Mouse (Mus musculus) telencephalon, adult 2 months (tissue): ENCODE measurements around the gene Mtmr3.

Source experiments
- DNase-seq: peaks from one replicate; pipeline ENCODE4 v3.0.0-alpha.2; 2011; ENCODE audit warnings: low read depth, low spot score

Mtmr3 gene

DNA sequence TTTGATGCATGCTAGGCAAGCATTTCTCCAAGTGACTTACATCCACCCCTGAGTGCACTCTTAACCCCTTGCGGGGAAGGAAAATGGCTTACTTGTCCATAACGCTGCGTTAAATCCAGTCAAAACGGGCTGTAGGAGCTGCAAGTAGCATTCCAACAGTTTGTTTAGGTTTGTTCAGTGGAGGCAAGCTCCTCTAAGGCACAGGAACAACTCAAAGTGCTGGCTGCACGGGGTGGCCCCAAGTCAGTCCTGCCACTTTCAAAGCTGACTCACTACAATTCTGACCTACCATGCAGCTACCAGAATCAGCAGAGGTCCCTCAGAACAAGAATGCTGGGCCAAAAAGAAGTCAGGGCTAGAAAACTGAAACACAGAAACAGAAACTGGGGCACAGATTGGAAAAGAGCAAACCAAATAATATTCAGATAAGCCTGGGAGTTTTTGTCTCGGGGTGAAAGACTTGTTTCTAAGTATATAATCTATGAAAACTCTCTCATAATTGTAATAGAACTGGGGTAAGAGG is 72.5 kb downstream of the Mtmr3 start:
- no peak for DNase-seq

DNA sequence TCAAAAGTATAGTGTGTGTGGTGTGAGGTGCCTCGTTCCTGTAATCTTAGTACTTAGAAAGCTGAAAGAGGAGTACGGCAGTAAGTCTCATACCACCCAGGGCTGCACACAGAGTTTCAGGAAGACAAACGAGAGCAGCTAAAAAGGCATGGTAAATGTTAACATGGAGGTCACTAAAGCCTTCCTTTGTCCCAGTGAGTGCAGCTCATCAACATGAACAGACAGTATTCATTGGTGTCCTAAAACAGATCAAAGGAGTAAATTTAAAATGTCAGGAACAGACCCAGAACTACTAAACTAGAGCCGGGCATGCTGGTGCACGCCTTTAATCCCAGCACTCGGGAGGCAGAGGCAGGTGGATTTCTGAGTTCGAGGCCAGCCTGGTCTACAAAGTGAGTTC is 75.7 kb downstream of the Mtmr3 start:
- DNase-seq: no peak

DNA sequence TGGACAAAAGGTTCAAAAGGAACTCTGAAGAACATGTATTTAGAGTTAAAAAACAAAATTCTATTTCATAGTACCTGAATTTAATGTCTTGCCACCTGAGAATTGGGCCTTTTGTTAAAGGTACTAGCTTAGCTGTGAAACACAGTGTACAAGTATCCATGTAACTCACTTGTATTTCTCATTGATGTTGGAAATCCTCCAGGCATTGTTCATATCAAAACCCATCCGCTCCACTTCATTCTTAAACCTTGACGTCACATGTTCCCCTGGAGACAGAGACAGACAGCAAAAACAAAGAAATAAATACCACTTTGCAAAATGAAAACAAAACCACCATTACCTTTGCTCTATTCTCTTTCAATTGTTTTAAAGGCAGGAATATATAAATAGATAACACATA is 87.2 kb downstream of the Mtmr3 start:
- DNase-seq: no peak

DNA sequence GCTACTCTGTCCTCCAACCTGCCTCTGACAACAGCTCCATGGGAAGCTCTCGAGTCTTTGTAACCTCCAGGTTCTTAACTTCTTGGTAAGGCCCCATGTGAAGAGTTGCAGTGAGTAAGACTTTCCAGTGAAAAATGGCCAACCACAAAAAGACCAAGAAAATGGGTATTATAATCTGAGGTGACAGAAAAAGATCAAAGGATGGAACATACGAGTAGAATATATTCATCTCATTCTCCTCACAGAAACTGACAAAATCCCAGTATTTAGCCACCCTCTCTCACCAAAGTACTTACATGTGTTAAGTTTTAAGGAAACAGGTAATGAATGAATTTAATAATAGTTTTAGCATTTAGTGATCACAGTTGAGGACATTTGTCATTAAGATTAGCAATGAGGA is 88.2 kb downstream of the Mtmr3 start:
- no peak for DNase-seq

DNA sequence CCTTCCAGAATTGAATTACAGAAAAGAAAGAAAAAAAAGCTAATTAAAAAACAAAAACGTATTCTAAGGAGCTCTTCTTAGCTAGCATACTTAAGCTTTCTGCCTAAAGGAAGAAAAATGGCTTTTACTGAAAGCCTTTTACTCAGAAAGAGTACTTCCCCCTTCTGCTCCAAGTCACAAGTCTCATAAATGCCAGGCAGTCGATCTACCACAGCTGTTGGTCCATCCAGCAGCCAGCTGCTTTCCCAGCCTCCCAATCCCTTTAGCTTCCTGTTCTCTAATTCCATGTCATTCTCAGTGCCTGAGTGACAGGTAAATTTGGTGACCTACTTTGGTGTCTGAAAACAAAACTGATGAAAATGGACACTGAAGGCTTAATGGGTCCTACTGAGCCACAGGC is 92.5 kb downstream of the Mtmr3 start:
- no peak for DNase-seq

DNA sequence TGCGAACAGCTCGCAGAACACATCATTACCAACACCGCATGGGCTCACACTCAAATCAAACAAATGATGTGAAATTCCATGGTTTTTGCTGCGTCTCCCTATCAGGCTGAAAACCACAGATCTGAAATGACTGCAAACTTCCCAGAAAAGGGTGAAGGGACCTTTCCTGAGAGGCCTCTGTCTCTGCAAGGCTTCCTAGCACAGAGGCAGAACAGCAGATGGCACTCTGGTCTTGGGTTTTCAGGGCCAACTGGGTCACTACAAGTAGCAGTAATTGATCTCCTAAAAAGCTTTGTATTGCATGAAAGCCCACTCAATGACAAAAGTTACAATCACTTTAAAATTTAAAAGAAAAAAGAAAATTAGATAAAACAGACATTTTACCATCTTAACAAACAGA is 93.8 kb downstream of the Mtmr3 start:
- no peak for DNase-seq

DNA sequence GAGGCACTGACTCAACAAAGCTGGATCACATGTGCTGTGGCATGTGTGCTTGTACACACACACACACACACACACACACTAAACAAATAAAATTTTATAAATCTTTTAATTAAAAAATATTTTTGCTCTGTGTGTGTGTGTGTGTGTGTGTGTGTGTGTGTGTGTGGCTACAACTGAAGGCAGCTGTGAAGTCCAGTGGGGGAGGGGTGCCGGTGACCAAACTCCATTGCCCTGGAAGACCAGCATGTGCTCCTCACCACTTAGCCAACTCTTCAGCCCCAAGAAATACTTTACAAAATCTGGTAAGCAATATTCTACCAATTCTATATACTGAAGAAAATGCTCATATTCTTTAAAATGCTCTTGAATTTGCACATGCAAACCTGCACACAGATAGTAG is 94.4 kb downstream of the Mtmr3 start:
- DNase-seq: no peak

DNA sequence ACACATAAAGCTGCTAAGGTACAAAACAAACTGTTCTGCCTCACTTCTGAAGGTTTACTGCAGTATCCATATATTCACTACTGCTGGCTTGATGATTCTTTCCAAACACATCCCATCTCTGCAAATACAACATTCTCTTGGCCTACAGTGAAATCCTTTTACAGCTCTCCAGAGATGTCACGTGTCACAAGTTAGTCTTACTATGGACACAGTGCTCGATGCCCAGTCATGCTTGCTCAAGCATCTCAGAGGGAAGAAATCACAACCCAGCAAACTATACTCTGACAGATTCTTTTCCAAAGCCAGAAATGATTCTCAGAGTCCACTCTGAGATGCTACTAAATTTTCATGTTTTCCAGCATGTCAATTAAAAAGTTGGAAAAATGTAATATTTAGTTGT is 95.2 kb downstream of the Mtmr3 start:
- no peak for DNase-seq

DNA sequence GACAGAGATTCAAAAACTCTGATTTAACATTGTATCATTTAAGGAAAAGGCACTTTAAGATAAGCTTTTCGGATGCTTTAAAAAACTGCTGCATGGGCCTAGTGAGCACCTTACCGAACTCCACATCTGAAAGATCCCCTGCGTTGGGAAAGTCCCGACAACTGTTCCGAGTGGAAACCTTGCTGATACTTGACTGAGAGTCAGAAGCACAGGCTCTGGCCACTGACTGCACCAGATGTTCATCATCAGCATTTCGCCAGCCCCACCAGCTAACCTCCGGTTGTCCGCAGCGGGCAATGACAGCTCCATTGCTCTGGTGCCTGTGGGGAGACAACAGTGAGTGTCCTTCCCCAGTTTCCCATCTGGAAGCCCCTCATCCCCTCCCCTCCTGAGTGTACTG is 95.9 kb downstream of the Mtmr3 start:
- no peak for DNase-seq

DNA sequence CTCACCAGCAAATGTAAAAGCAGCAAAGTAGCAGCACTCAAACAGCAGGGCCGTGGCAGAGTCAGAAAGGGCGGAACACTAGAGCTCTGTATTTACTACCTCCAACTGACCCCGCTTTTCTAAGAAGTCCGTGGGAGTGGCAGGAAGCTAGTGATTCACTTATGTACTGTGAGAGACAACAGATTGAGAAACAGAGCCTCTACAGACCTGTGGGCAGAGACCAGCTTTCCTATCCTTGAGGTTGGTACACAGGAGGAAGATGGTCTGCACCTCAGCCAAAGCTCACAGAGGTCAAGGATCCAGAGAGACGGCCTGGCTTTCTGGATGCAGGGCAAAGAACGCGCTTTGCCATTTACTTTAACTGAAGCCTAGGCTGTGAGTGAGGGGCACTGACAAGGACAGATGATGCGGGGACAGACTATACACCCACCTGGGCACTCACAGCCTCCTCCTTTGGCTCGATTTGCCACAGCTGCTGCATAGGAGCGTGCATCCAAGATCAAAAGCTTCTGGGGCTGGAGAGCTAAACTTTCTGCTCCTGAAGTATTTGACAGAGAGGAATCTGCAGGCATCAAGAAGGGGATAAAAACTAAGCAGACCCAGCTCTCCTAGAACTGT is 97.1 kb downstream of the Mtmr3 start:
- no peak for DNase-seq

DNA sequence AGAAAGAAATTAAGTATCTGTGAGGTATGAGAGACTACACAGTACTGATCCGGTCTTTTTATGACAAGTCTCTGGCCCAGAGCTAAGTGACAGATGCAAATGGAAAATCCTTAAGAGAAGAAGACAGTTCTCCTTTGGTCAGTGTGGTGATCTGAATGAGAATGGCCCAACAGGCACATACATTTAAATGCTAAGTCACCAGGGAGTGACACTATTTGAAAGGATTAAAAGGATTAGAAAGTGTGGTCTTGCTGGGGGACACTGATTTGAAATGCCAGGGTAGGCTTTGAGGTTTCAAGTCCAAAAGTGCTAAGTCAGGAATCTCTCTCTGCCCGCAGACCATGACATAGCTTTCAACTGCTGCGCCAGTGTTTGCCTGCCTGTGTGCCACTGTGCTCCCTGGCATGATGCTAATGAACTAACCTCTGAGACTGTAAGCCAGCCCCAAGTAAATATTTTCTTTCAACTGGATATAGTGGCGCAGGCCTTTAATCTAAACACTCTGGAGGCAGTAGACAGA is 99.6 kb downstream of the Mtmr3 start:
- DNase-seq: no peak

DNA sequence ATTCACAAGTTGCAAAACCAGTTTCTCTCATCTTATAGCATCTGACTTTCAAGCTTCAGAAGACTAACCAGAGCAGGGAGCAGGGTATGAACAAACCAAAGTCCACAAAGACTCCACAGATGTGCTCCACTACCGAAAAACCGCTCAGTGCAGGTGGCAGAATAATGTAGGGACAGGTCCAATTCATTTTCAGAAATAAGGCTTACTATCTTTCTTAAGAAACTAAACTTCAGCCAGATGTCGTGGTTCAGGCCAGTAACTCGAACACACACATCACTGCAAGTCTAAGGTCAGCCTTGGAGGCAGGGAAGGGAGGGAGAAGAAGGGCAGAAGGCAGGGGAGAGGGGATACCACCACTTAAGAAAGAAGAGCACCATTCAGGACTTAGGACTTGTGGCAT is 105.5 kb downstream of the Mtmr3 start:
- no peak for DNase-seq

DNA sequence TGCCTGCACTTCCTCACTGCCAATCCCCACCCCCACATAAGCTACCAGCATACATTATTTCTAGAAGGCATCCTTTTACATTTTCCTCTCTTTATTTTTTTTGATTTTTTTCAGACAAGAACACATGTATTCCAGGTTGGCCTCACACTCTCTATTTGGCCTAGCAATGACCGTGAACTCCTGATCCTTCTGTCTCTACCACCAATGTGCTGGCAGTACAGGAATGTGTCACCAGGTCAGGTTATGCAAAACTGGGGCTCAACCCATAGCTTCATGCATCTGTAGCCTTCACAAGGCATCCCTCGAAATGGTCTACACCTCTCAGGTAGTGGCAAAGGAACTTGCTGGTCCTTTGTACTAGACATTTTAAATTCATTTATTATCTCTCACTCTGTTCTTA is 105.9 kb downstream of the Mtmr3 start:
- DNase-seq: no peak

DNA sequence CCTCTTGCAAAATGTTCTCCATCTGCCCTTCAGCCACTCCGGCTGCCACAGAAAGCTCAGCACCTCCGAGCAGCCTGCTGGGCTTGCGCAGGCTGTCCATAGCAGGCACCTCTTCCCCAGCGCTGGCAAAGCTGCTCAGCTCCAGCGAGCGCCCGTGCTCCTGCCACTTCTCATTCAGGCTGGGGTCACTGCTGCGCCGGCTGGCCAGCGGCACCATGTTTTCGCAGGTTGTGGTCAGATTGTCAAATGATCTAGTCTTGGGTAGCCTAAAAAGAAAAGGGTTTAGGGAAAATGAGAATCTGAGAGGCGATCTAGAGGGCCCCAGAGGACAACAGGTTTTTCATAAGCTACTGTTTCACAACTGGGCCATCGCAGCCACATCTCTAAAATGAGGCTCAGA is 106.3 kb downstream of the Mtmr3 start:
- no peak for DNase-seq

DNA sequence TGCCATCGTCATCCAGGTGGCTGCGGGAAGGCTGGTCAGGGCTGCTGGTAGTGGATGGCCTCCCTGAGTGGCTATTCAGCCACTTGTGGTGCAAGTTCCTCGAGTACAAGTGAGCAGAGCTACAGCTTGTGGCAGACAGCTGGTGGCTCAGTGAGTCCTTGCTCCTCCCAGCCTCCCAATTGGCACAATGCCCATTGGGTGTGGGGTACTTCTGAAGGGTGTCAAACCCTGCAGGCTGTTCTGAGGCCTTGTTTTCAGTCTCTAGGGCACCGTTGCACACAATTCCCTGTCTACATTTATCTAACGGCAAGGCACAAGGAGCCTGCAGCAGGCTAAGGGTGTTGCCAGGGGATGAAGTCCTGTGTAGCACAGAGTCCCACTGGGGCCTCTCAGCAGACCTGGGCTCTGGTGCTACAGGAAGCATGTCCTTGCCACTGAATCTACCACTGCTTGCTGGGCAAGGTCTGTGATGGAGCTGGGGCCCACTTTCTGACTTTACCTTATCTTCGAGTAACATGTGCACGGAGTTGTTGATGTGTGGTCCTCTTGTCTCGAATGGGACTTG is 107.2 kb downstream of the Mtmr3 start:
- DNase-seq: no peak

DNA sequence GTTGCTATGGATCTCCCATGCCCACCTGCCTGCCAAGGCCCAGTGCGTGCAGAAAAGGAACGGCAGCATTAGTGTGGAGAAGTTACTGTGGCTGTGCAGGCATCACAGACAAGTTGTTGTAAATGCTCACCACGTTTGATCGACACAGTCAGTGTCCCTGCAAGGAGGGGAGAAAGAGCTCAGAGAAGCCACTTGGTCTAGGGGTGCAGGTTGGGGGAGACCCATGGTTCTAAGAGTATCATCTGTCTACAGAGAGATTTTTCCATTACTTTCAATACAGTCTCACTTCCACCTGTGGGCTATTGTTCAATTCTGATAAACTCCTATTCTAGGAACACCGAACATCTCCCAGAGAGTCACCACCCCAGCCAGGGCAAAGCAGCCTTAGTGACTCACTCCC is 110.1 kb downstream of the Mtmr3 start:
- no peak for DNase-seq

DNA sequence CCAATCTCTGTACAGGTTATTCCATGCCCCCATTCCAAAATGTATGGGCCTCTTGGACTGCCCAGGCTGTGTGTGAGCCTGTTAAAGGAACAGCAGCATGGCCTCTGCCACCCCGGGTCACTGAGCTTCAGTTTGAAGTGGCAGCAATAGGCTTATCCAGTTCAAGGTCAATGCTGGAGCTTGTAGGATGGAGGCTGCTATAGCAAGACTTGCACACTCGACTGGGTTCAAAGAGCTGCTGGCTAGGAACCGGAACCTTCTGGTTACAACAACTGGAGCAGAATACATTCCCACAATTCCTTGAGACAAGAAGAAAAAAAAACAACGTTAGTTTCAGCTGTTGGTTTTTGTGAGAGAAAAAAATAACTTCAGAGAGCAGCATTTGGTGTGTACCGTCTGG is 112.0 kb downstream of the Mtmr3 start:
- DNase-seq: no peak

DNA sequence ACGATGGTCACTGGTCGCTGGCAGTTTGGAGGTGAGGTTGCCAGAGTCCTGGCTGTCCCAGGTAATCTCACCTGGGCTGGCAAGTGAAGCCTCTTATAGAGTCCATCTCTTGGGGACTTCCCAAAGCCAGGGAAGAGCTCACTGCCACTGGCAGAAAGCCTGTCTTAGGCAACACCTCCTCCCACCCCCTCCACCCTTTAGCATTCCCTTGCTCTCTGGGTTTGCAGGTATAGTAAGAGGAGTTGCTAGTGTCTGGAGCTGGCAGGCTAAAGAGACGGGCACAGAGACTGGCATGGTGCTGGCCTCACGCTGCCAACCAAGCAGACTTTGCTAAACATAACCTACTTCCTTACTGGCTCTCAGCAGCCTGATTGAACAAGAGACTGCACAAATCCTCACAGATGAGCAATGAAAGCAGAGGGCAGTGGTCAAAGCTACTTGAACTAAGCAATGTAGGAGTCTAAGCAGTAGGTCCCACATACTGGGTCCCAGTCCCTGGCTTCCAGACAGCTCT is 118.4 kb downstream of the Mtmr3 start:
- no peak for DNase-seq

DNA sequence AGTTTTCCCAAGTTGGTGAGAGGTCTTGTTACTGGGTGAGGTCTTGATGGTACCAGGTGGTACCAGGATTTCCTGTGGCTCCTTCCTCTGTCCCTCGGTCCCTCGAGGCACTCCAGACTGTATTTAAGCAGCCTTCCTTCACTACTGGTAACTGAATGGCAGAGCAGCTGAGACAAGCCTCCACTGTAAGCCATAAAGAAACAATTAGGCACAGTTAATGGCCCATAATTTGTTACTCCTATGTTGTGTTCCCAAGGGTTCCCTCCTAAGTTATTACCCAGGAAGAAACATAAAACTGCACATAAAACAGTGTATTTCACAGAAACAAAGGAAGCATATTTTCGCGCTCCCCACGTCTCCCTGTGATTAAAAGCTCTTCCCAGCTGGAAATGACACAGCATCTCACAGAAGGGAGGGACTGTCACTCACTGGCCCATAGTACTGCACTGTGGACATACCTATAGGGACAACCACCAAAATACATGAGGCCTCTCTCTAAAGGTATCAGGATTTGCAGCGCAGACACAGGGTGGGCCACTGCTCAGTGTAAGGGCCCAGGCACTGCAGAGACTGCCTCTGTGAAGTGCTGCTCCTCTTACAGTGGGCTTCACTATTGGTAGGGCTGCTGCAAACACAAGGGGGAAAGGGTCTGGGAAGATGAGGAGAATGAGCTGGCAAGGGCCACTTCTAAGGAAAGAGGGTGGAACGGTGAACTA is 122.0 kb downstream of the Mtmr3 start:
- no peak for DNase-seq

DNA sequence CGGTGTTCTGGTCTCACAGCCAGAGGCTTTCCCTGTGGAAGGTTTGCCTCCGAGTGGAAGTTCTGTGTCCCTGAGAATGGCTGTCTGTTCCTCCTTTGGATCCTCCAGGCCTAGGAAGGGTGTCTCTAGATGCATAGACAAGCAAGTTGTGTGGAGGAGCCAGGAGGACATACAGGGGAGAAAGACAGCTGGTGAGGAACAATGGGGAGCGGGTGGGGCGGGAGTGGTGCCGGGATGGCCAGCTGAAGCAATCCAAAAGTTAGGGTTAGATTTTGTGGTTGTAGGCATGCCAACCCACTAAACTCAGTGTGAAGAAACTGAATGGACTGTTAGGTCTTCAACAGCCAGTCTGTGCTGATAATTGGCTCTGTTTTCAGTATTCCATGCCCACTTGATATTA is 122.9 kb downstream of the Mtmr3 start:
- no peak for DNase-seq

DNA sequence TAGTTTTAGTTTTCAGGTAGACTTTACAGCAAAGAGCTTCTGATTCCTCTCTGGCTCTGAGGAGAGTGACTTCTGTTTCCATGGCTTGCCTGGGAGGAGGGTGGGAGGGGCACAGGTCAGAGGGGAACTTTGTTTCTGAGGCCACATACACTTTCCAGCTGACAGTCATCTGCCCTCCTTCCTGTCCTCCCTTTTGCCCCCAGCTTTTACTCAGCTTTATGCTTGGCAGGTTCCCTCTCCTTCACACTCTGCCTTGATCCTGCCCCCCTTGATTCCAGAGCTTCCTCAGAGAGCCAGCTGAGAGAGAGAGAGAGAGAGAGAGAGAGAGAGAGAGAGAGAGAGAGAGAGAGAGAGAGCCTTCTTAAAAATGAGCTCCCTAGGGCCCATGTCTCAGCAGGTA is 123.4 kb downstream of the Mtmr3 start:
- no peak for DNase-seq

DNA sequence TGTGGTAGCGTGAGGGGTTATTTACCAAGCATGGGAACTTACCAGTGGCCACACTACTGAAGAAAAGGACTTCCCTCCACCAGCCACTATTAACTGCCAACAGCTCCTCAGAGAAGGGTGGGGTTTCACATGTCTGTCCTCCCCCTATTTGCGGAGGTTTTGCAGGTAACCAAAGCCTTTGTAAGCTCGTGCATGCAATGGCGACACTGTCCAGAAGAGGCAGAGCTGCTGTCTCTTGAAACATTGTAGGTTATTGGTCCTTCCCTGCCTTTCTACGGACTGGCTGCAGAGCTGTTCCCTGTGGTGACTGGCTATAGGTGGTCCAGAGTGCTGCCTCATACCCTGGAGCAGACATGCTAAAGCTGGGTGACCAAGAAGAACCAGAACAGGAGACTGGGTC is 125.6 kb downstream of the Mtmr3 start:
- no peak for DNase-seq

DNA sequence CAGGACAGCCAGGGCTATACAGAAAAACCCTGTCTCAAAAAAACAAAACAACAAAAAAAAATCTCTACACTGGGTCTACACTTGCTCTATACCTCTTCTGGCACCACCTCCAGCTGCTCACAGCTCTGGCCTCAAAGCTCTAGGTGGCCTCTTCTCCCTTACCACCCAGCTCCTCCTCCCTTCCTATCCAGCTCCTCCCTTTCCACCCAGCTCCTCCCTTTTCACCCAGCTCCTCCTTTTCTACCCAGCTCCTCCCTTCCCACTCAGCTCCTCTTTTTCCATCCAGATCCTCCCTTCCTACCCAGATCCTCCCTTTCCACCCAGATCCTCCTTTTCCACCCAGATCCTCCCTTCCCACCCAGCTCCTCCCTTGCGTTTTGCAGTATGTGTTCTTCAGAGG is 127.2 kb downstream of the Mtmr3 start:
- no peak for DNase-seq
